Mouse (Mus musculus): ENCODE data around the gene Auts2. TPM values are rescaled to one million over a fixed set of nuclear protein-coding genes. Genes with fewer than 3 reads are reported as not detected.

Auts2 gene
- total RNA-seq, 2 experiments from 2014 or later, result 23.5 to 29.5 TPM

DNA sequence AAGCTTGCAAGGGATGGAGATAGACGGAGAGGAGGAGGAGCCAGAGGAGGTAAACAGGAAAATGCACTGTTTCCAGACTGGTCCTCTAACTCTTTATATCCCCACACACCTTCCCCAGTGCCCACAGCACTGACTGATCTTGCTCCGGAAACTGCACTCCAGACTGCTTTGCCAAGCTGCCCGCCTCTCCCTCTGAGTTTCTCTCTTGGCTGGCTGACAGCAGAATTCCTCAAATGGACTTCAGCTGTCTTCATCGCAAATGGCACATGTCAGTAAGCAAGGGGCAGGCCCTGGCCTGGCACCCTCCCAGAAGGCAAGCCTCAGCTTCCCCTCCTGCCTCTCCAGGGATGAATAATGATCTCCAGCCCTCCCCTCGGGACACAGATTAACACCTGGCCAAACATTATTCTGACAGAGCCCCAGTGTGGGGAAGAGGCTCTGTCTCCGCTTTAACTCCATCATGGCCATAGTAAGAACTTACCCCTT is 348.1 kb downstream of the Auts2 start:
- no peak for DNase-seq (ENCODE audit: low spot score in 2 of 2)

DNA sequence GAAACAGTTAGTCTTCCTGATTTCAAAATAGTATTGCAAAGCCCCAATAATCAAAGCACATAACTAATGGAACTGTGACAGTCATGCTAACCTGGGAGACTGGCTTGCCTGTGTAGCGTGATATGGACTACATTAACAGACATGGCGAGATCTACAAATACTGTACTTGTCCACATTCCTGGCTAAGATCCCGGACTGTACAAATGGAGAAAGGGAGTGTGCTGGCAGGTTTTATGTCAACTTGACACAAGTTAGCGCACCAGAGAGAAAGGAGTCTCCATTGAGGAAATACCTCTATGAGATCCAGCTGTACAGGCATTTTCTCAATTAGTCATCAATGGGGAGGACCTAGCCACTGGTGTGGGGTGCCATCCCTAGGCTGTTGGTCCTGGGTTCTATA is 353.0 kb downstream of the Auts2 start:
- DNase-seq (ENCODE audit: low spot score in 2 of 2), result no peak

DNA sequence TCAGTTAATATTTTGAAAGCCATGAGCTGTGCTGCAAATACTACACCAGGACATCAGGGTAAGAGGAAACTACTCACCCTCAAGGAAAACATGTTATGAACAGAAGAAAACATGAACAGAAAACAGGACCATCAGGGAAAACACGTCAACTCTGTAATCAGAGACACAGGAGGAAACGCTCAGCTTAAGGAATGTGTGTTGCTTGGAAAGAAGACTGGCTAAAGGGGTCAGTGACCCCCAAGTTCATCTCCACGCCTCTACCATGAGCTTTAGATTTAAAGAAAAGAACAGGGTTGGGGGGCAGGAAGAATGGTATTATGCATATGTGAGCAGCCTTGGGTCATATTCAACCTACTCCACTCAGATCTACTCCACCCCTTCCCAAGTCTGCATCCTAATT is 356.5 kb downstream of the Auts2 start:
- DNase-seq (ENCODE audit: low spot score in 2 of 2), result no peak

DNA sequence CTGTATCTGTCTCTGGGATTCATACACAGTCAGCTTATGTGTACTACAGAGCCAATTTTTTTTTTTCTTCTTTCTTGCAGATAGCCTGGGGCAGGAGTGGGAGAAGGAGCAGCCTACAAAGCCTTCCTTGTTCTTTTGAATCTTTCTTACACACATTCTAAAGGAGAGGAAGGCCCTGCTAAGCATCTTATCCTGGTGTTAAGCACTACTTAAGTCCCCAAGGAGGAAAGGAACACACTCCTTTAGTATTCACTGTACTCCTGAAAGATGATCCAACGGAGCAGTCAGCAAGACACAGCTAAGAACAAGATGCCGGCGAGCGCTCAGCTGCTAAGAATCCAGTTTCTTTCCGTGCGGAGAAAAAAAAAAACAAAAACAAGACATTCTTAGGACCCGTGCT is 356.9 kb downstream of the Auts2 start:
- DNase-seq (ENCODE audit: low spot score in 2 of 2), result no peak

DNA sequence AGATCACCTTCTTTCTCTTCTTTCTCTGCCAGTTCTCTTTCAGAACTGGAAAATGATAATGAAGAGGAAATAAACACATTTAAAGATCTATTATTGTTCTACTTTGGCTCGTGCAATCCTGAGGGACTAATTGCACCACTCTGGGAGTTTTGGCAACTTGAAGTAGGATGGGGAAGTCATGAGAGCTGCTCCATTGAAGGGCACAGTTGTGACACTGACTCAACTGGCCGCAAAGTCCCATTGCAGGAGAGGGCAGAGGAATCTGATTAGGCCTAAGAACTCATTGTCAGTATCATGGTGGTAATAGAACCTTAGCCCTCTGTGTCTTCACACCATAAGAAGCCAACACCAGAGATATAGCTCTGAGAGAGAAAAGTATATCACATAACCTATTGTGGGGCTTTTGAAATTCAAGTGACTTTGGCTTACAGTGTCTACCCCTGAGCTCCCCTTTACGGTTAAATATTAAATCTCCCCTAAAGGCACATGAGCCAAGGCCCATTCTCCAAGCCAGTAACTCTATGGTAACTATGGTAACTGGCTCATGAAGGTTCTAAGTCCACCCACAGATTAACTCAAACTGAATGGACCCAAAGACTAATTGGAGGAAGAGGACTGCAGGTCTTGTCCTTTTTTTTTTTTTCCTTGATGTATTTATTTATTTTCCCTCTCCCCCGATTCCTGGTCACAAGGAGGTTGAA is 358.6 kb downstream of the Auts2 start:
- no peak for DNase-seq (ENCODE audit: low spot score in 2 of 2)

DNA sequence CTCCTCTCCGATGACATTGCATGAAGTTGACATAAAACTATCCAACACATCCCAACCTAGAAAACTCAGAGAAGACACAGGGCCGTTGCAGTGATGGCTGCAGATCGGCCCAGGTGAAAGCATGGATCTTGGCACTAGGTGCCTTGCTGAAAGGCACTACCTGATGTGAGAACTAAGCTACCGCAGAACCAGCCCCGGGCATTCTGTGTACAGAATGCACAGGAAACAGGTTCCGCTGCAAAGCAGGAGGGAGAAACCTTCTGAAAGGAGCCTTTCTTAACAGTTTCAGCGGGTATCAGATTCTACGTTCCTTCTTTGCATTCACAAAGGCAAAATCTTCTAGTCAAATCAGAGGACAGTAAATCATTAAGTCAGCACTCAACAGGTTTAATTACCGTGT is 361.1 kb downstream of the Auts2 start:
- DNase-seq (ENCODE audit: low spot score in 2 of 2), result no peak

DNA sequence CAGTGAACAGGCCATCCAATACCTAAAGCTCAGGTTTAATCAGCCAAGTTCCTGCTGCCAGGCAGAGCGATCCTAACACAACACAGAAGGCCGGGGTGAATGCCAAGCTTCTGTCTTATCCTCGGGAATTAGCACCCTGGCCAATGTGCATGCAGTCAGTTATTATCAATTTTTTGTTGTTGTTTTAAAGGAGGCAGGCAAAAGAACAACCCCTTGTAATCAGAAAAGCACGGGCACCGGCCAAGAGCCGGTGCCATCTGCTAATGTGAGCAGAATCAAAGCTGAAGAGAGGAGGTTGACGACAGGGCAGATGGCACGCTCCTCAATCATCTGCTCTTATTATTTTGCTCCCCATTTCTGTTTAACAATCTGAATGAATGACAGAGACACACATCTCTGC is 373.1 kb downstream of the Auts2 start:
- DNase-seq (ENCODE audit: low spot score in 2 of 2), result no peak

DNA sequence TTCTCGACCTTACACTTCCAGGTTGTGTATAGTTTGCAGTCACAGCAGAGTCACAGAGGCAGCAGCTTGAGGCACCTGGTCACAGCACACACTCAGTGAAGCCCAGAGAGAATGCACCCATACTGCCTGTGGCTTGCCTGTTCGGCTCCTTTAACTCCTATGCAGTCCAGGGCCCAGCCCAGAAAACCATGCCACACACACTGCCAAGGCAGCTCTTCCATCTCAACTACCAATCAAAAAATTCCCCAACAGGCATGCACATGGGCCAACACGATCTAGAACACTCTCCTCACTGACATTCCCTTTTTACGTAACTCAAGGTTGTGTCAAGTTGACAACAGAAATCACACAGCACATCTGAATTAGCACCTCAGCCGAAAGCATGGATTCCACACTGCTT is 374.3 kb downstream of the Auts2 start:
- no peak for DNase-seq (ENCODE audit: low spot score in 2 of 2)

DNA sequence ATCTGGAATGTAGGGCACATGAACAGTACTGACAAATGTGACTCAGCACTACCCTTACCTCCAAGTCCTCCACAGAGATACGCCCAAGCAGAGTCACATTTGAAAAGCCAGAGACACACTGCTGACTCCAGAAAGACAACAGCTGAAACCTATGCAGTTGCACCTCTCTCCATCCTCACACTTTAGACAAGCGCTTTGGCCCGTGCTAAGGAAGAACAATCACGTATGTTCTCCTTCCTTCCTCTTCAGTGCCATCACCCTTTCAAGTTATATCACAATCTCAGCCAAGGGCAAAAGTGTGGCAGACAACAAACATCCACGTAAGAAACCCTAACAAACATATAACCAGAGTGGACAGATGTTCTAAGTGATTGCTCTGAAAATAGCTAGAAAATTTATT is 374.9 kb downstream of the Auts2 start:
- DNase-seq (ENCODE audit: low spot score in 2 of 2), result no peak

DNA sequence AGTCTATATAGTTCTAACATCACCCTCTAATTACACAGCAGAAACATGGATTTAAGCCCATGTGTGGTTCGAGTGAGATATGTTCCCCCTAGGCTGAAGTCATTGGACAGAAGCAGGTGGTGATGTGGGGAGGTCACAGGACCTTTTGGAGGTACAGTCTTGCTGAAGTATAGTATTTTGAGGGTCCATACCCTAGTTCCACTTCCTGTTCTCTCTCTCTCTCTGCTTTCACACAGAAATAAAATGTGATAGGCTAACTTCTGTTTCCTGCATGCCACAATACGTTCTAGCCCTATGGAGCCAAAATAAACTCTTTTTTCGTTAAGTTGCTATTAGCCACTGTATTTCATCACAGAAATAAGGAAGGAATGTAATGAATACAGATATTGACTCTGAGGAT is 376.6 kb downstream of the Auts2 start:
- DNase-seq (ENCODE audit: low spot score in 2 of 2), result no peak

DNA sequence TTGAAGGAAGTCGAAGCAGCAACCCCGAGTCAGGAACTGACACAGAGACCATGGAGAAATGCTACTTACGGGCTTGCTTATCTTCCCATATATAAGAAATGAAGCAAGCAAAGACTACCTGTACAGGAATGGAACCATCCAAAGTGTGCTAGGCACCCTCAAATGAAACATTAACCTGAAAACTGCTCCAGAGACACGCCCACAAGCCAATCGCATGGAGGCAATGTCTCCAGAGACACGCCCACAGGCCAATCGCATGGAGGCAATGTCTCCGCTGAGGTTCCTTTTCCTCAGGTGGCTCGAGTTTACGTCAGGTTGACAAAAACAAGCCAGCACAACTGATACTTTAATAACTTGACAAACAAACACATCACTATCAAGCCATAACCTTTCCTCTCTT is 379.2 kb downstream of the Auts2 start:
- DNase-seq (ENCODE audit: low spot score in 2 of 2), result no peak

DNA sequence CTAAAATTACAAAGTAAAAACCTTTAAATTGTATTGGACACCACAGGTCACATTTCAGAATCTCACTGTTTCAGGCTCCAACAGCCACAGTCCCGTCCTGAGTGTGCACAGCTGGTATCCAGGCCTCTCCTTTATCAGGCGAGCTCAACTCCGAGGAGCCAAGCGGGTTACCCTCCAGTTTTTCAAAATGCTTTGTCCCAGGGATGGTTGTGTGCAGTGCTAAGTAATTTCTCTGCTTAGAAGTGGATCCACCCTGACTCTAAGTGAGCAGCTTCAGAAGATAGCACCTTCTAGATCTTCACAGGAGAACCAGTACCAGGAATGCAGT is 381.0 kb downstream of the Auts2 start:
- DNase-seq (ENCODE audit: low spot score in 2 of 2), result no peak

DNA sequence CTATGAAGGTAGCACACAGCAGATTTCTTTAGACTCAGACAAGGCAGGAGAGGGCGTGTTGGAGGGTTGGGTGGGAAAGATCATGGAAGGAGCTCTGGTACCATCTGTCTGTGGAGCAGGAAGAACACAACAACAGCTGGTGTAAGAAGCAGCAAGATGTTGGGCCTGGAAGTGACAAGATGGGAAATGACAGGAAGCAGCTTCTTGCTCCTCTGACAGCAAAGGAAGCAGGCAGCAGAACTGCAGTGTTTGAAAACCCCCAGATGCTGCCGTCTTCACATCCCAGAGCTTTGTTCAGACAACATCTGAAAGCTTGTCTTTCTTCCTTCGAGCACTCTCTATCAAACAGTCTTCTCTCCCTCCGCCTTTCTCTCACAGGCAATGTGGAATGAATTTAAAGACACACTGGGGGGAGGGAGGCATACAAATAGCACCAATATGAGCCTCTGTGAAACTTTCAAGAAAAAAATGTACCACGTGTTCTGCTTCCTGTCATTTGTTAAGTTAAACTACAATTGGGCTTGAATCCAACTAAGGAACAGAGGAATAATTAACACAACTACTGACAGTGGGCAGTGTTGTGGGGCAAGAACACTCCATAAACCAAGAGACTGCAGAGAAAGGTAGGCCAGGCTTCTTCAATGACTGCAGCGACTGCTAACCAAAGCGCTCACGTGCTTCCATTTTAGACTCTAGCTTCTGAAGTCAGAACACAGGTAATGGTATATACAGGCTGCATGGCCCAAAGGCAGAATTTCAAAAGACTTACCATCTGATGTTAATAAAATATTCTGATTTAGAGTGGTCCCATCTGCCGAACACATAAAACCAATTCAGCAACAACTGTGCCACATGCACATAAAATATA is 381.6 kb downstream of the Auts2 start:
- no peak for DNase-seq (ENCODE audit: low spot score in 2 of 2)

DNA sequence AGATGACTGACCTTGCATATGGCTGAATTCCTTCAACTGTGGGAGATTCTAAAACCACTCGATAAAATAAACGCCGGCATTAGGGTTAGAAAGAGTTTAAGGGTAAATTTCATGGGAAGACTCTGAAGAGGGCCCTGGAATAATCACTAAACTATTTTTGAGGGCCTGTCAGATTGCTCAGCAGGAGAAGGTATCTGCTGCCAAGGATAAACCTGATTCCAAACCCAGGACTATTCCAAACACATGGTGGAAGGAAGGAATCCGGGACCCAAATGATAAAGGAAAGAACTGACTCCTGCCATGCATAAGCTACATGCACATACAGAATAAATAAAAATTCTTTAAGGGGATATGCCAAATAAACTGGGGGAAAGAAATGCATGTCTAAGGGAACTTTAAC is 399.0 kb downstream of the Auts2 start:
- no peak for DNase-seq (ENCODE audit: low spot score in 2 of 2)

DNA sequence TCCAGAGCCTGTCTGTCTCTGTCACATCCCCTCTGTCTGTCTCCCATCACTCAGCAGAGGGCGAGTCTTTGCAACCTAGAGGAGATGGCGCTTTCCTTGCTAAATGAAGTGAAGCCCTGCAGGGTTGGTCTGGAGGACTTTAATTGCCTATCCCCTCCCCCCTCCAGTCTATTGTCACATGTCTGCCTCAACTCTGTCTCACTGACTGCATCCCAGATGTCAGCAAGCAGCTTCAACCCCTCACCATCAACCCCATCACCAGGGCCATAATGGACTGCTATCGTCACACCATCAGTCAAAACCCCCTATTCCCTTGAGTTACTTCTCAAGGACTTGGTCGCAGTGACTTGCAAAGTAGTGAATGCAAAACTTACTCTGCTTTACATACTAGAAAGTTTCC is 402.3 kb downstream of the Auts2 start:
- DNase-seq (ENCODE audit: low spot score in 2 of 2), result no peak

DNA sequence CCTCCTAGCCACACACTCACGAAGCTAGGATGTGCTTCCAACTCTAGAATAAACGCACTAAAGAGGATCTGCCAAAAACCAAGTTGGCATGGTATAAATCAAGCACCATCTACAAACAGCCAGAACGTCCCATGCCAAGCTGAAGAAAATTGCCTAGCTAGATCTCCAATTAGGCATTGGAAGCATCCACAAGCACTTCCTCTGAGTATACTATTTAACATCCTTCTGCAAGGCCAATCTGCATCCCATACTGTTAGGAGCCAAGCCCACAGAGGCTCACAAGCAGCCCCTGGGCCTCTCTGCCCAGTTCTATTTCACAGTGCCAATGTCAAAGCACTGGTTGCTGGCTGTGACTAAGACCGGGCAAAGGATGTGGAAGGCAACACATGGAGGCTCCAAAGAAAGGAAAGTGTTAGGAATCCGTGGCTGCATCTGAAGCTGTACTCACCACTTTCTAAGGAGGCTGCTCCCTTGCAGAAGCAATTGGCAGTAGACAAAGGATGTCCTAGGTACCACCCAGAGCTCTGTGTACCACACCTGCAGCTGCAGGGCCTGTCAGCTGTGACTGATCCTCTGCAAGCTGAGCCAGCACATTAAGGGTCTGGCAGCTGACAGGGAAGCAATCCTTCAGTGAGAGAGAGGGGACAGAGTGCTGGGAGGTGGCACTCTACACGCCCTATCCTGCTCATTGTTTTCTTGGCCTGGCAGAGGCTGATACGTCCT is 407.0 kb downstream of the Auts2 start:
- DNase-seq (ENCODE audit: low spot score in 2 of 2), result no peak

DNA sequence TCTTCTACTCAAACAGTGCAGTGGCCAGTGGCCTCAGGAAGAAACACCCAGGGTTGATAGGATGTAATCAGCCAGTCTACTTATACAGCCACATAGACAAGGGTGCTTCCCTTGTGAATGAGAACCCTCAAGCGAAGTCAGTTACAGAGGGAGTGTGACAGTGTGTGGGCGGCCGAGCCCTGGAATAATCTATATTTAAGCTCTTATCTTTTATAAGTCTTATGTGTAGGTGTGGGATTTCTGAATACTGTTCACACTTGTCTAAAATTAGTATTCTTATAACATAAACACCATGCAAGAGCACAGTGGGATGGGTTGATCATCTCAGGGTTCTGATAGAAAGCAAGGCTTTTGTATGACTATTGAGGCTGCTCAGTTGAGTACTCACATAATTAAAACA is 411.2 kb downstream of the Auts2 start:
- DNase-seq (ENCODE audit: low spot score in 2 of 2), result no peak

DNA sequence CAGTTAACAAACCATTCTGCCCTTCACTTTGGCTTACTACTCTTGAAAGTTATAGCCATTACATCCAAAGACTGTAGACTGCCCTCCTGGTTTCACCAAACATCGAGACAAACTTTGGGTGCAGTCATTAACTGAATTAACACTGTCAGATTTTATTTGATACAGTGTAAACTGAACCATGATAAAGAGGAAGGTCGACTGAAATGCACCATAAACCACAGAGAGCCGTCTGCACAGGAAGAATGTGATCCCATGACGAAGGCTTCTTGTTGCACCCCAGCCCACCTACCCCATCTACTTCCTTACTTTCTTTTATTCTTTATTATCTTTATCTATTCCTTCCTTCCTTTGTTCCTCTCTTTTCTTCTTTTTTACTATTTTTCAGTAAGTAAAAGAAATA is 412.6 kb downstream of the Auts2 start:
- no peak for DNase-seq (ENCODE audit: low spot score in 2 of 2)

DNA sequence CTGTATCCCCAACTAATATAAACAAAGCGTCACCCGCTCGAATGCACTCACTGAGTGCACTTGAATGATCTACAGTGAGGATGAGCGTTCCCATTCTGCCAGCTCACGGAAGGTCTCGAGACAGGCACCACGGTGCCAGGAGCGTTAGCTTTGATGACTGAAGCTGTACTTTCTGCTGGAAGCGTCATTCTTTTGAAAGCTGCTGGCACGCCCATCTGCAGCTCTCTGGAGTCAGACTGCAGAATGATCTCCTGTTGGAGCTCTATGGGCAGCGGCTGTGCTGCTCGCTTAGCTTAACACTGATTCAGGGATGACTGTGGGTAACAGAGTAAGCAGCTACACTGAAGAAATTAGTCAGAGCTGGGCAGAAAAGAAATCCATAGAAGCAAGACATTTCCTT is 416.5 kb downstream of the Auts2 start:
- DNase-seq (ENCODE audit: low spot score in 2 of 2), result no peak

DNA sequence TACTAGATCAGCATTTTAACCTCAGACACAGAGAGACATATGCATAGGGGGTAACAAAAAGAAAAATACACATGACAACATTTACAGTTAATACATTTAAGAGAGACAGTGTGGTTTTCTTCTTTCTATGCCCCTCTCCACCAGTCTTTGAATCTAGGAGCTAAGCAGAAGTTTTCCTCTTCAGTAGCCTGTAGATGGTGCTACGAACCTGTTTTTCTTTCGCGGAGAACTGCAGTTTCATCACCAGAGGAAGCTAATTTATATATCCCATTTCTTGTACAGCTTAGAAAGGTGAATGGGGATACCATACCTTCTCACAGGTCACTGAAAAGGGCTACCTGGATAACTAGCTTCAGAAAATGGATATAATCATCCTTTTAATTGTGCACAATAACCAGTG is 427.5 kb downstream of the Auts2 start:
- no peak for DNase-seq (ENCODE audit: low spot score in 2 of 2)

DNA sequence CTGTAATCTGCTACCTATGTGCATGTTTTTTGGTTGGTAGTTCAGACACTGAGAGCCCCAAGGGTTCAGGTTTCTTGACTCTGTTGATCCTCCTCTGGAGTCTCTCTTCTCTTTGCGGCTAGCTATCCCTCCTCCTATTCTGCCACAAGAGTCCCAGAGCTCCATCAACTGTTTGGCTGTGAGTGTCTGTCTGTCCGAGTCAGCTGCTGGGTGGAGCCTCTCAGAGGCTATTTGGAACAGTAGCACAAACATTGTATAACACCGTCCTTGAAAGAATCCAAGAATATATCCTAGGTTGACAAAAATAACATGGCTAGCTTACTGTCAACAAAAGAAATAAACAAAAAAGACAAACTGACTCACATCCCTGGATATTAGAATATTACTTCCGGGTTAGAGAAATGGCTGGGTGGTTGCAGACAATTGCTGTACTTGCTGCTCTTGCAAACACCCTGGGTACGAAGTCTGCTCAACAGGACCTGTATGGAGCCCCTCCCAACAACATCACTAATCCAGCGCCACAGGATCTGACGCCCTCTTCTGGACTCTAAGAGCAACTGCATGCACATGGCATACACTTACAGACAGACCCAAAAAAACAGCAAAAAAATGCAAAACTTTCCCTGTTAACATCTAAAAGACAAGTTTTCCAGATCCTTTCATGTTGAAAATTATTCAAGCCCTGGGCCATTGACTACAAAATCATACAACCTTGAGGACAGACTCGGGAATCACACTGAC is 428.4 kb downstream of the Auts2 start:
- no peak for DNase-seq (ENCODE audit: low spot score in 2 of 2)

Measured in adrenal gland, adult 18-20 months (tissue).